Mouse (Mus musculus) brain, embryonic 14.5 days (tissue): ENCODE data around the gene Micu1. TPM values are rescaled to one million over a fixed set of nuclear protein-coding genes. Genes with fewer than 3 reads are reported as not detected.

ENCODE experiments used
- DNase-seq: peaks from one replicate; pipeline ENCODE4 v3.0.0-alpha.2; 2011; ENCODE audit warnings: low read depth
- CTCF ChIP-seq: fragments of 200-500 bp; IDR thresholded peaks from 2 replicates; pipeline ENCODE4 v1.5.1; 2012; ENCODE audit warnings: inconsistent platforms, mild to moderate bottlenecking, moderate library complexity, borderline replicate concordance; ENCODE audit not compliant: insufficient read depth, insufficient read length; ENCODE audit errors: extremely low read depth
- POLR2A ChIP-seq: fragments of 200-500 bp; IDR thresholded peaks from 2 replicates; pipeline ENCODE4 v1.6.1; 2012; ENCODE audit warnings: mild to moderate bottlenecking, inconsistent platforms, borderline replicate concordance; ENCODE audit not compliant: poor library complexity, insufficient read depth, insufficient read length, severe bottlenecking; ENCODE audit errors: extremely low read depth
- polyA plus RNA-seq: library from polyadenylated mRNA; depleted of rRNA; stranded (reverse); fragments of >200 nt; gene quantifications from 2 replicates; pipeline ENCODE4 v1.2.3, GENCODE M21; 2012

Micu1 gene
- polyA plus RNA-seq, 1 experiment: 77.8 TPM

- TF ChIP-seq CTCF (no peak), POLR2A (no peak)
- DNase-seq: no peak
These were observed 120.6 kb downstream of the Micu1 start for GRCm38 (mm10) chr10:59822857-59823256.

GRCm38 (mm10) chr10:59825137-59825812 lies 123.0 kb downstream of the Micu1 start:
- no peak for DNase-seq
- TF ChIP-seq CTCF: no peak
- no peak for TF ChIP-seq POLR2A

GRCm38 (mm10) chr10:59829886-59830285 lies 127.6 kb downstream of the Micu1 start:
- DNase-seq: no peak
- no peak for TF ChIP-seq POLR2A
- 0 out of 2 replicates have a peak, but pooled peaks have one; percentile 10 for TF ChIP-seq CTCF

GRCm38 (mm10) chr10:59831950-59832349 lies 129.7 kb downstream of the Micu1 start:
- DNase-seq: no peak
- no peak for TF ChIP-seq CTCF
- TF ChIP-seq POLR2A: no peak

- DNase-seq: no peak
- TF ChIP-seq CTCF (no peak), POLR2A (no peak)
These were observed 133.3 kb downstream of the Micu1 start for GRCm38 (mm10) chr10:59835301-59836155.

- DNase-seq: no peak
- TF ChIP-seq POLR2A (no peak), CTCF (no peak)
These were observed 135.2 kb downstream of the Micu1 start for GRCm38 (mm10) chr10:59837490-59837889.

- no peak for TF ChIP-seq CTCF
- TF ChIP-seq POLR2A: no peak
- DNase-seq: no peak
These were observed 139.2 kb downstream of the Micu1 start for GRCm38 (mm10) chr10:59841434-59841833.

- TF ChIP-seq CTCF: no peak
- DNase-seq: no peak
These were observed 140.8 kb downstream of the Micu1 start for GRCm38 (mm10) chr10:59843125-59843524.

GRCm38 (mm10) chr10:59844686-59845085 lies 142.4 kb downstream of the Micu1 start:
- no peak for DNase-seq

GRCm38 (mm10) chr10:59846416-59846815 lies 144.1 kb downstream of the Micu1 start:
- TF ChIP-seq POLR2A (no peak), CTCF (no peak)
- DNase-seq: no peak

More at GRCm38 (mm10) chr10:59844686-59845085, 142.4 kb downstream of the Micu1 start:
- TF ChIP-seq CTCF (no peak), POLR2A (no peak)

- TF ChIP-seq POLR2A: no peak
- TF ChIP-seq CTCF: no peak
- no peak for DNase-seq
These were observed 146.0 kb downstream of the Micu1 start for GRCm38 (mm10) chr10:59848079-59848877.

- no peak for DNase-seq
- no peak for TF ChIP-seq CTCF
- no peak for TF ChIP-seq POLR2A
These were observed 146.7 kb downstream of the Micu1 start for GRCm38 (mm10) chr10:59848953-59849352.

GRCm38 (mm10) chr10:59849371-59849770 lies 147.1 kb downstream of the Micu1 start:
- DNase-seq: no peak
- TF ChIP-seq CTCF (no peak), POLR2A (no peak)
